Mouse (Mus musculus): ENCODE measurements around the gene Mrpl48.

DNA sequence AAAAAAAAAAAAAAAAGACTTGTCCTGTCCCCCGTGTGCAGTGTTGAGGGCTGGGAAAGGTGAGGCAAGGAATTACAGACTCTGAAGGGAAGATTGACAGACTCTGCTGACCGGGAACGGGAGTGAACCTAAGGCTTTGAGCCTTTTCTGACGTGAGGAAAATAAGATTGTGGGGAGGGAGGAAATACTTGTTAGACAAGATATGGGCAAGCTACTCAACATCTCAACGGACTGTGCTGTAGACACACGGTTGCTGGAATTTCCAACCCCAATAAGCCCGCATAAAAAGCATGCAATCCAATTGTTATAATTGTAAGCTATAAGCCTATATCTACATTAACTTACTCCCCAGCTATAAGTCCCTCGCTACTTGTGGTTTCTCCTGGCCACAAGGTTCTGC is 83.4 kb downstream of the Mrpl48 start:
- TF ChIP-seq CTCF (conservative IDR thresholded peaks at IDR 0.05; ENCODE audit: low read length) (no peak), NANOG (IDR thresholded peaks at IDR 0.05; ENCODE audit: borderline replicate concordance, low read length) (no peak)

All from E14TG2a.4 (cell line).